Mouse (Mus musculus) adrenal gland, adult 2 months (tissue): ENCODE results near the gene Rdm1. TPM values are rescaled to one million over a fixed set of nuclear protein-coding genes. Genes with fewer than 3 reads are reported as not detected.
A peak's percentile ranks its signal among the peaks of the same experiment; 100 is the strongest.

ENCODE experiments used
- DNase-seq: peaks from one replicate; pipeline ENCODE4 v3.0.0; 2021
- polyA plus RNA-seq: library from polyadenylated mRNA; depleted of rRNA; stranded (reverse); fragments of >200 nt; gene quantifications from 2 replicates; pipeline ENCODE4 v1.2.3, GENCODE M21; 2012
- total RNA-seq, 2 experiments: library from RNA; stranded (reverse); gene quantifications; 2 replicates each; pipeline ENCODE4 v1.2.3; 2021

Gene Rdm1
- total and polyA plus RNA-seq, 3 experiments = 17.5 to 29.8 (median 28.7) TPM

DNA sequence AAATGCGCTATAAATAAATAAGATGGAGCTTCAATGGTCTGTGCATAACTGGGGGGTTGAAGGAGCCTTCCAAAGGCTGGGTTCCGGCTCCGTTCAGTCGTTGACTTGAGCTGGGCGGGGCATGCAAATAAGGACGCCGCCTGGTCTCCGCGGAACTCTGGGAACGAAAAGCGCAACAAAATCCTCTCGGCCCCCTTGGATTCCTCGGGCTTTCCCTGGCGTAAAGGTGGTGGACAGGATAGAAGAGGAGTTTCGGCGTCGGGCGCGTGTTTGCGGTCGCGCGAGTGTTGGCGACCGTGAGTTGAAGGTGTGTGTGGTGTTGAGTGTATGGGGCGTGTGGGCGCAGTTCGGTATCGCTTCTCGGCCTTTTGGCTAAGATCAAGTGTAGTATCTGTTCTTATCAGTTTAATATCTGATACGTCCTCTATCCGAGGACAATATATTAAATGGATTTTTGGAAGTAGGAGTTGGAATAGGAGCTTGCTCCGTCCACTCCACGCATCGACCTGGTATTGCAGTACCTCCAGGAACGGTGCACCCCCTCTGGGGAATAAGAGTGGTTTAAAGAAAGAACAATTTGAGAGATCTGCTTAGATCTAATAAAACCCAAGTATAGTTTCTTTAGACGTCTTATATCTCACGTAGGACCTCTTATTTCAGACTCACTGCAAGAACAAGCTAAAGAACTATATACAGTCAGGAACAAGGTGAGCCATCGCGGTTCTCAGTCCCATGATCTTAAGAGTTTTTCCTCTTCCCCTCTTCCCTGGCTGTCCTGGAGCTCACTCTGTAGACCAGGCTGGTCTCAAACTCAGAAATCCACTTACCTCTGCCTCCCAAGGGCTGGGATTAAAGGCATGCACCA lies 31.1 kb downstream of the Rdm1 start:
- DNase-seq = peak; percentile 83

- DNase-seq = peak; percentile 60
Observed at GRCm38 (mm10) chr11:101658751-101659558, 32.0 kb downstream of the Rdm1 start.

- no peak for DNase-seq
Observed at GRCm38 (mm10) chr11:101661191-101661590, 34.2 kb downstream of the Rdm1 start.

- DNase-seq = no peak
Observed at GRCm38 (mm10) chr11:101661786-101662185, 34.8 kb downstream of the Rdm1 start.

DNA sequence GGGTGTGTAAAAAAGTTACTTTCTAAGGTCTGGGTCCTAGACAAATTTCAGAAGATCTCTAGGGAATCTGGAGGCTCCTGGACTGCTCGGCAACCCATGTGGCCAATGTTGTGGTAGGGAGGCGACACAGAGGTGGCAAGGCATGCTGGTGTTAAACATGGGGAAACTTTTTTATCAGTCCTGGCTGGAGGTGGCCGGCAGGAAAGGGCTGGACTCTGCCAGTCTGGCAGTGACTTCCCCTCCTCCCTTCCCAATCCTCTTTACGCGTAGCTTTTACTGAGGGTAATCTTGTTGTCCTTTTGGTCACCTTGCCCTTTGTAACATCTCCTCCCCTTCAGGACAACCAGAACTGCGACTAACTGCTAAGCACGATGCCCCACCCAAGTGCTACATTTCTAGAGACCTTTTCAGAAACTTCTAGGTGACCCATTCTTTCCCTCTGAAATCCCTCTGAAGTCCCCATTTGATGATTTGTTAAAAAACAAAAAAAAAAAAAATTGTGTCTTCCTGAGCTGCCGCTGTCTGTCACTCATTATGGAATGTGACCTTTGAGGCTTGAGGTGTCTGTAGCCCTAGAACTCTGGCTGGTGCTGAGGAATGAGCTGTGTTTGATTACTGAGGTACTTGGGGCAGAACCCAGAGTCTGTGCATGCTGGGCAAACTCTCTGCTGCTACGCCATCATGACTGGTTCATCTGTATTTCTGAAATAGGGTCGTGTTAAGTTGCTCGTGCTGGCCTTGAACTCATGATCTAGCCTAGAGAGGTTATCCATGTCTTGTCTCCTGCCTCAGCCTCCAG lies 36.4 kb downstream of the Rdm1 start:
- no peak for DNase-seq

DNA sequence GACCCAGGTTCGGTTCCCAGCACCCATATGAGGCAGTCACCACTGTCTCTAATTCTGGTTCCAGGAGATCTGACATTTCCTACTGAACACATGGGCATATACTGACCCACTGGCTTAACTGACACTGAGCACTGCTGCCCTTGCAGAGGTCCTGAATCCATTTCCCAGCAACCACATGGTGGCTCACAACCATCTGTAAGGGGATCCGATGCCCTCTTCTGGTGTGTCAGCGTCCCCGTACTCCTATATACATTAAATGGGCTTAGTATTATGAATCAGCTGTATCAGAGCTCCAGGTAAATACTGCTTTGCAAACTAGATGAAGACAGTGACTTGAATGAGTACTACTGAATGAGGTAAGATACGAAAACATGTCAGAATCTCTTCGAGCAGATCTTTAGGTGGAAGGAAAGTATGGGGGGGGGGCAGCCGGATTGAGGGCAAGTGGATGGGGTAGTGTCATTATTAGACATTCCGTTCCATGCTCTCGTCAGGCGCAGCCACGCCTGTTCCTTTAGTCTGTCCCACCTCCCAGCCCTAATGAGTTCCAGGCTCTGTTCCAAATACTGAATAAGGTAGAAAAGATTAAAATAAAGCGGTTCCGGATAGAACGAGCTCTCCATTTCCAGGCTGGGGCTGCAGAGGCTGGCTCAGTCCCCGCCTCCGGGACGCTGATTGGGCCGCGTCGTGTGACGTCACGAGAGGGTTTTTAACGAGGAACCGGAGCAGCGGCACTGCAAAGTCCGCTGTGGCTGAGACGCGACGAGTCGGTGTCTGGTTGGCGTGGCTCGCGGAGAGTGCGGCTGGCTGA lies 38.0 kb downstream of the Rdm1 start, which contains the start of gene Arl4d:
Arl4d (plus strand) TSS at position 717 of the 811 bp plus-strand sequence.
- peak; percentile 97 for DNase-seq

- DNase-seq = no peak
Observed at GRCm38 (mm10) chr11:101665636-101665992, 38.6 kb downstream of the Rdm1 start.

GRCm38 (mm10) chr11:101666626-101667345 lies 39.8 kb downstream of the Rdm1 start:
- peak; percentile 47 for DNase-seq

DNA sequence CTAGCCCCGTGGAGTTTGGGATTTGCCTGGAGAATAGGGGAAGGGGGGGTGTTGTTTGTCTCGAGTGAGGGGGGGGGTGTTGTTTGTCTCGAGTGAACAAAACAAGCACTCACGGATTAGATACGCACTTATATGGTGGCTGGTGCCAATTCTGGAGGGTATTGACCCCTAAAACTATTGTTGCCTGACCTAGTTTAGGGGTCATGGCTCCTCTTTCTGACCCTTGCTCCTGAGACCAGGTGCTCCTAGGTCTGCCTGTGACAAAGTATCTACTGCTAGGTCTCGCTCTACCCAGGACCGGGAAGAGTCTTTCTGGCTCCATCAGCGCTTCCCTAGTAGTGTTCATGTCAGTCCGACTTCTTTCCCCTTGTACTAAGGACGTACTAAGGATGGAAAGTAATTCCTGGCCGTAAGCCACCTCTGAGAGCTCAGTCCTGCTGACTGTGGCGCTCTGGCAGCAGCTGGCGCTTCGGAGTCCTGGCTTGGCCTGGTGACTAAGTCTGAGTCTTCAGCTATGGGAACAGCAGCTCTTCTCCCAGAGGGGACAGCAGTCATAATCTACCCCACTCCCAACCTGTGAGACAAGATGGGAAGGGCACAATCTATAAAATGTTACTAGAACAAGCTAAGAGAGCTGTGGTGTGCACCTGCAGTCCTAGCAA lies 41.0 kb downstream of the Rdm1 start:
- DNase-seq = peak; percentile 86

GRCm38 (mm10) chr11:101668546-101669261 lies 41.7 kb downstream of the Rdm1 start:
- peak; percentile 67 for DNase-seq

GRCm38 (mm10) chr11:101670334-101670733 lies 43.3 kb downstream of the Rdm1 start:
- no peak for DNase-seq

DNA sequence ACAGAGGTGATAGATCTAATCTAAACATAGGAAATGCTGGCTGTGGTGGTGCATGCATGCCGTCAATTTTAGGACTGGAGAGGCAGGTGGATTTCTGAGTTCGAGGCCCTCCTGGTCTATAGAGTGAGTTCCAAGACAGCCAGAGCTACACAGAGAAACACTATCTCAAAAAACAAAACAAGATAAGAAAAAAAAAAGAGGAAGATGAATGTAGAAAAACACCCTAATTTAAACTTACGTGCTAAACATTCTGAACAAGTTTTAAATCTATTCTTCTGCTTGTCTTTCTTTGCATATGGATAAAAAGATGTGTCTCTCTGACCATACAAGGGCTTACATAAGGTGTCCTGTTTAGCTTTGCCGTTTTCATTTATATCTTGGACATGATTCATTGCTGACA lies 44.3 kb downstream of the Rdm1 start:
- no peak for DNase-seq

DNA sequence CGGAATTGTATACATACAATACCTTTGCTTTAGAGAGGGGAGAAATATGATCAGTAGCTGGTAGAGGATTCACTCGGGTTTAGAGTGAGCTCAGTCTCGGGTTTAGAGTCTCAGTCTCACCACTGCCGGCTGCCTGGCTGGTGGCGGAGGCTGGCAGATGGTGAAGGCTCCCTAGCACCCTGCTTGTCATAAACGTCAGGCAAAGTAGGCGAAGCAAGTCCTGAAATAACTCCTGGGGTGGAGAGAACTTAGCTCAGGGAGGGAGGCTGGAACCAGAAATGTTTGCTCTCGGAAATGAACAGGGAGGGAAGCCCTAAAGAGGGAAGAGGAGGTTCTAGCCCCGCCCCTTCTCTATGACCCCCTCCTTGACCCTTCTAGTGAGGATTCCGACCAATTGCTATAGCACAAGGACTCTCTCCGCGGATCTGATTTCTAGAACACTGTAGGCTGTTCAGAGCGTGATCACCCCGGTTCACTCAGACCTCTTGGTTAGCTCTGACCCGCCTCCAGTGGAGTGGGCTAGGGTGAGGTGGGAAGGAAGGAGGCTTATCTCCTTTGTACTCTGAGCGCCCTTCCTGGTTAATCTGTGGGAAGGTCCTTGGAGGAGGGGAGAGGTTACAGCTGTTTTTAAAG lies 46.1 kb downstream of the Rdm1 start:
- peak; percentile 43 for DNase-seq

DNA sequence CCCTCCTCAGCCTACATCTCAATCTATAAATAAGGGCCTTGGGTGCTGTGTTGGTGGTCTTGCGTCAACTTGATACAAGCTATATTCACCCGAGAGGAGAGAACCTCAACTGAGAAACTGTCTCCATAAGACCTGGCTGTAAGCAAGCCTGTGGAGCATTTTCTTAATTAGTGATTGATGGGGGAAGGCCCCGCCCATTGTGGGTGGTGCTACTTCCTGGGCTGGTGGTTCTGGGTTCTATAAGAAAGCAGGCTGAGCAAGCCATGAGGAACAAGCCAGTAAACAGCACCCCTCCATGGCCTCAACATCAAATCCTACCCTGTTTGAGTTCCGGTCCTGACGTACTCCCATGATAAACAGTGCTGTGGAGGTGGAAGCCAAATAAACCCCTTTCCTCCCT lies 47.1 kb downstream of the Rdm1 start:
- DNase-seq = no peak

DNA sequence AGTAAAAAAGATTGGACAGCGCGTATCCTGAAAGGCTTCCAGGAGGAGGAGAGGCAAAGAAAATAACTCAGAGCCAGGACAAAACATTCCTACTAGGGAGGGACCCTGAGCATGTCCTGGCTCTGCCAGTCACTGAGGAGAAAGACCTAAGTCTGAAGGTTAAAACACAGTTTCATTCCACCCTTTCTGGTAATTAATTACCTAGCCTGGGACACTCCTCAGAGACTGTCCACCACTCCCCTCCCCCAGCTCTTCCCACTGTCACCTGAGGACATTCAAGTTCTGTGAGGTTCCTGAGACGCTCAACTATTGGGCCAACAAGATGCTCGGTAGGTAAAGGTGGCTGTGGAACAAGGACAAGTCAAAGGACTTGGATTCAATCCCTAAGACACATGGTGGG lies 48.4 kb downstream of the Rdm1 start:
- DNase-seq = no peak

GRCm38 (mm10) chr11:101677655-101678054 lies 50.7 kb downstream of the Rdm1 start:
- no peak for DNase-seq

- DNase-seq = no peak
Observed at GRCm38 (mm10) chr11:101678770-101679169, 51.8 kb downstream of the Rdm1 start.

DNA sequence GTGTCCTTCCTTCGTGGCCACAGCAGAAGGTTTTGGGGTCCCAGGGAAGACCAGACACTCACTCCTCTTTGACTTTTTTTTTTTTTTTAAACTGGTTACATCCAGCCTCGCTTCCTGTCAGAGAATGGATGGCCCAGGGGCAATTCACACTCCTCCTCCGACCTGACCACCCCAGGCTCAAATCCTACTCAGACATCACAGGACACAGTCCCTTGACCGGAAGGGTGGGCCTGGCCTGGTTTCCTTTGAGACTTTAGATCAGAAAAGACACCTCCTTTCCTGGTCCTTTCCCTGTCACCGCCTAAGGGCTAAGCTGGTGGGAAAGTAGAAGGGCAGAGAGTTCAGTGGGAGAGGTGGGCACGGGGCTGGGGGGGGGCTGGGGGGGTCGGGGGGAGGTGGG lies 52.9 kb downstream of the Rdm1 start:
- DNase-seq = peak; percentile 45
